Mouse (Mus musculus) brain, embryonic 14.5 days (tissue): ENCODE results near the gene Selenoh.

Source experiments
- CTCF ChIP-seq: fragments of 200-500 bp; IDR thresholded peaks from 2 replicates; pipeline ENCODE4 v1.5.1; 2012; ENCODE audit warnings: inconsistent platforms, mild to moderate bottlenecking, moderate library complexity, borderline replicate concordance; ENCODE audit not compliant: insufficient read depth, insufficient read length; ENCODE audit errors: extremely low read depth
- POLR2A ChIP-seq: fragments of 200-500 bp; IDR thresholded peaks from 2 replicates; pipeline ENCODE4 v1.6.1; 2012; ENCODE audit warnings: mild to moderate bottlenecking, inconsistent platforms, borderline replicate concordance; ENCODE audit not compliant: poor library complexity, insufficient read depth, insufficient read length, severe bottlenecking; ENCODE audit errors: extremely low read depth

- no peak for TF ChIP-seq POLR2A
- no peak for TF ChIP-seq CTCF
These were observed 20.9 kb downstream of the Selenoh start for GRCm38 (mm10) chr2:84649674-84650073.
